Mouse (Mus musculus): ENCODE data around the gene Adcy9. TPM values are rescaled to one million over a fixed set of nuclear protein-coding genes. Genes with fewer than 3 reads are reported as not detected.

Adcy9 gene
- polyA plus RNA-seq, 1 experiment: 10.4 TPM

DNA sequence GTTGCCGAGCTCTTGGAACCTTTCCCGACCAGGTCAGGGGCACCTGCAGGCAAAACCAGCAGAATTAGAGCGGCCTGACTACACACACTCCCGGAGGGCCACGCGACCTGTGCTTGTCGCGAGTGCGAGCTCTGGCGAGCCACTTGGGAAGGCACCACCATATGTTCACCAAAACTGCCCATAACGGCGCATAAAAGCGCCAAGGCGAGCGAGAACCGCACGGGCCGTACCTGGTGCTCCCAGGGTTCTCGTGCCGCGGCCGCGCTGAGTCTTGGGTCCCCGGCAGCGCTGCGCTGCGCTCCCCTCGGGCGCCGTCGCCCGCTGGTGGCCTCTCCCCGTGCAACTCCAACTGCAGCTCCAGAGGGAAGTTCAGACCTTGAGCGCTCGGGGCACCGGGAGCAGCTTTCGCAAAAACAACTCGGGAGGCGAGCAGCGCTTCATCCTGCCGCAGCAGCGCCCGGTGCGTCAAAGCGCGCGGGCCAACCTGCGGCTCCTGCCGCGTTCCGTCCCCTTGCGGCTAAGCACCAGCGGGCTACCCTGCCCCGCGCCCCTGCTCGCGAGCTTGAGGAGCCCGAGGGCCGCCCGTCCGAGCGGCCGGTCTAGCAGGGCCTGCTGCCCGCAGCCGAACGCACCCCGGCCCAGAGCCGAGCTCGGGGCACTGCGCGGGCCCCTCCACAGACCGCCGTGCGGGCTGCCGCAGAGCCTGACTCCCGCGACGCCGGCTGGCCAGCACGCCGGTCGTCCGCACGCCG is 576 bp downstream of the Adcy9 start:
- TF ChIP-seq POLR2A (IDR thresholded peaks at IDR 0.05; ENCODE audit: low read depth, low read length): no peak
- no peak for TF ChIP-seq CTCF (conservative IDR thresholded peaks at IDR 0.05; ENCODE audit: insufficient read depth, insufficient read length, low read depth, low read length)
- H3K27me3 ChIP-seq (replicated peaks; ENCODE audit: control insufficient read depth, insufficient read depth, low read length): no peaks in the 10 kb centered on the region
- H3K36me3 ChIP-seq (ENCODE audit: control insufficient read depth, insufficient read depth, low read length): no peaks in the 10 kb centered on the region
- peak overlapping the region; percentile 49; the same call in 1 of the 2 replicates for H3K27ac ChIP-seq (ENCODE audit: insufficient read depth, low read depth, low read length)
- DNase-seq: peak; percentile 64
- peak overlapping the region; percentile 90 for H3K4me3 ChIP-seq (ENCODE audit: insufficient read depth, low read depth, low read length)
- under 1% methylated on average over 85 of the region's 85 CpGs for WGBS
- H3K4me1 ChIP-seq (ENCODE audit: control insufficient read depth, insufficient read depth, low read length): peaks cover 25% of the 10 kb centered on the region

DNA sequence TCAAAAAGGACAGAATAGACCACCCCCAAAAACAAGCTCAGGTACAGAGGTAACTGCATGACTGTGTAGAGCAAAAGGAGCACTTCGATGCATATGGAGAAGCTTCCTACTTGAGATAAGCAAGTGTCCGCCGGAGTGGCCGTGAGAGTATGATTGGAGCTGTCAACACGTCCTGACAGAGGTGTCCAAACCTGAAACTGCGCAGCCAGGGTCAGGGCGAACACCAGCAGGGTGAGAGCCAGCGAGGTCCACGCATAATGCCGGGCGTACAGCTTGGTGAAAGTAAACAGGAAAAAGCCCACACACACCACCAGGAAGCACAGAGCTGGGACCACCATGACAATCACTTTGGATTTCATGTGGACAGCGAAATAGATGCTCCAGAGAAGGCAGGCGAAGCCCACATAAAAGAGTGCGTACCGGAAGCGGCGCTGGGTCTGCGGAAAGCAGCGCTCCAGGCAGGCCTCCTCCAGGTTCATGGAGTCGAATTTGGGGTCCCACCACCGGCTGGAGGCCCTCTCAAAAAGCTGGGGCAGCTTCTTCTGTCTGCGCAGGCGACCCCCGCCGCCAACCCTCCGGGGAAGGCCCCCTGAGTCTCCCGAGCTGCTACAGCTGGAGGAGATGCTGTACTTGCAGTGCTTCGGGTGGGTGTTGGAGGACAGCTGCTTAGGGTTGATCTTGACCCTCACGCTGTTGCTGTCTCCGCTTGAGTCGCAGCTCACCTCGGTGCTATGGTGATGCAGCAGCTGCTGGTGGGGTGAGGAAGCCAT is 1.3 kb downstream of the Adcy9 start:
- H3K36me3 ChIP-seq (ENCODE audit: control insufficient read depth, insufficient read depth, low read length): no peaks in the 10 kb centered on the region
- H3K27me3 ChIP-seq (replicated peaks; ENCODE audit: control insufficient read depth, insufficient read depth, low read length): no peaks in the 10 kb centered on the region
- WGBS: 43% methylated on average over 32 of the region's 32 CpGs
- no peak for DNase-seq
- no peak overlapping the region for H3K27ac ChIP-seq (ENCODE audit: insufficient read depth, low read depth, low read length)
- TF ChIP-seq CTCF (conservative IDR thresholded peaks at IDR 0.05; ENCODE audit: insufficient read depth, insufficient read length, low read depth, low read length) (no peak), POLR2A (IDR thresholded peaks at IDR 0.05; ENCODE audit: low read depth, low read length) (no peak)
- H3K4me1 ChIP-seq (ENCODE audit: control insufficient read depth, insufficient read depth, low read length): peaks cover 25% of the 10 kb centered on the region
- H3K4me3 ChIP-seq (ENCODE audit: insufficient read depth, low read depth, low read length): peak overlapping the region; percentile 90

DNA sequence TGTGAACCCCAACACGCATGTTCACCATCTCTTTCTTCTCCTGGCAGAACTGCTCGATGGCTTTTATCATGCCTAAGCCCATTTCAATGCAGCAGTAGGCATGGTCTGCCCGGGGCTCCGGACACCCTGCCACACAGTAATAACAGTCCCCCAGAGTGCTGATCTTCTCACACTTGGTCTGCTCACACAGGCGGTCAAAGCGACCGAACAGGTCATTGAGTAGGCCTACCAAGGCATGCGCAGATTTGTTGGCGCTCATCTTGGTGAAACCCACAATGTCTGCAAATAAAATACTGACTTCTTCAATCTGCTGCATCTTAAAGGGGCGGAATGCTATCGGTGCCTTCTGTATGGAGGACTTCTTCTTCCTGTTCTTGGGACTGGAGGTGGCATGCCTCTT is 2.2 kb downstream of the Adcy9 start:
- DNase-seq: no peak
- no peak overlapping the region for H3K27ac ChIP-seq (ENCODE audit: insufficient read depth, low read depth, low read length)
- H3K4me1 ChIP-seq (ENCODE audit: control insufficient read depth, insufficient read depth, low read length): peaks cover 25% of the 10 kb centered on the region
- H3K36me3 ChIP-seq (ENCODE audit: control insufficient read depth, insufficient read depth, low read length): no peaks in the 10 kb centered on the region
- 96% methylated on average over 11 of the region's 11 CpGs for WGBS
- TF ChIP-seq CTCF (conservative IDR thresholded peaks at IDR 0.05; ENCODE audit: insufficient read depth, insufficient read length, low read depth, low read length) (no peak), POLR2A (IDR thresholded peaks at IDR 0.05; ENCODE audit: low read depth, low read length) (no peak)
- no peak overlapping the region for H3K4me3 ChIP-seq (ENCODE audit: insufficient read depth, low read depth, low read length)
- H3K27me3 ChIP-seq (replicated peaks; ENCODE audit: control insufficient read depth, insufficient read depth, low read length): no peaks in the 10 kb centered on the region

DNA sequence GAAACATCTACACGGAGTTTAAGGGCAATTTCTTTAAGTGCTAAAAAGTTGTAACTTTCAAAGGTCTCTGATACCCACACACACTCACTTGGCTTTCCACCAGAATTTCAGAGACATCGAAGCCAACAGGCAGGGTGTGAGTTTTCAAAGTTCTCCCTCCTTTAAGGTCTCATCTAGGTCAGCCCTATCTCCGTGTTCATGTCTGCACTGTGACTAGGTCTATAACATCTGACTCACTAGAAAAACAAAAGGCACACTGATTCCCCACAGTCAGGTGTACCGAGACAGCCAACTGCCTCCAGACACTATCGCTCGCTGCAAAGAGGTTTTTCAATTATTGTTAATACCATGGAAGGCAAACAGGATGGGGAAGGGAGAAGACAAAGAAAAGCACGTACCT is 2.8 kb downstream of the Adcy9 start:
- Histone ChIP-seq H3K36me3 (ENCODE audit: control insufficient read depth, insufficient read depth, low read length) (no peaks in the 10 kb centered on the region), H3K4me1 (ENCODE audit: control insufficient read depth, insufficient read depth, low read length) (peaks cover 25% of the 10 kb centered on the region), H3K27me3 (replicated peaks; ENCODE audit: control insufficient read depth, insufficient read depth, low read length) (no peaks in the 10 kb centered on the region), H3K4me3 (ENCODE audit: insufficient read depth, low read depth, low read length) (no peak overlapping the region), H3K27ac (ENCODE audit: insufficient read depth, low read depth, low read length) (no peak overlapping the region)
- no peak for TF ChIP-seq CTCF (conservative IDR thresholded peaks at IDR 0.05; ENCODE audit: insufficient read depth, insufficient read length, low read depth, low read length)
- TF ChIP-seq POLR2A (IDR thresholded peaks at IDR 0.05; ENCODE audit: low read depth, low read length): no peak
- WGBS: 61% methylated on average over 7 of the region's 7 CpGs
- no peak for DNase-seq

DNA sequence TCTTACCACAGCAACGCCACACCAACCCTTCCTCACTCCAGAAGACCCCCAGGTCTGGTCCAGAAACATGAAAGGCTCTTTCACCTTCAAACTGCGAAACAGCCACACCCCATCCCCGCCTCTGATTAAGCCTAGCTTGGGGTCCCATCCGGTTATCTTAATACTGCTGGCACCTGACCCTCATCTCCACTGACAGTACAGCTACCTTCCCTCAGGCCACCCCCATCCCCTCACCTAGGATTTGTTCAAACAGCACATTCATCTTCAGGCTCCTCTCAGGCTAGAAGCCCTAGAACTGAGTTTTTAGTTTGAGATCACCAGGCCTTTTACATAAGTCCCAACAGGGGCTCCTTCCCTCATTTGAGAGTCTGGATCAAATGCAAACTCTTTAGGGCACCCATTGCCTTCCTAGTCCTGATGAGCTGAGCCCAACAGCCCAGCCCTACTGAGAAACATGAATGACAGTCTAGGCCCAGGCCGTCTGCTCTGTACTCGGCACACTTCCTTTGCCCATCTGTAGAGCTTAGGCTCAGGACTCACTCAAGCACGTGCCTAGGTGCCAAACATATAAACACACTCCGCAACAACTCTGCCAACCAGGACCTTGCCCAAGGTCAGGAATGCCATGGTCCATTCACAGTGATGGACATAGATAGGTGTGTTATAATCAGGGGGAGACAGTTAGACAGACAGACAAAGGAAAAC is 5.3 kb downstream of the Adcy9 start:
- Histone ChIP-seq H3K27me3 (replicated peaks; ENCODE audit: control insufficient read depth, insufficient read depth, low read length) (no peaks in the 10 kb centered on the region), H3K27ac (ENCODE audit: insufficient read depth, low read depth, low read length) (no peak overlapping the region), H3K36me3 (ENCODE audit: control insufficient read depth, insufficient read depth, low read length) (no peaks in the 10 kb centered on the region), H3K4me1 (ENCODE audit: control insufficient read depth, insufficient read depth, low read length) (peaks cover 20% of the 10 kb centered on the region), H3K4me3 (ENCODE audit: insufficient read depth, low read depth, low read length) (no peak overlapping the region)
- 70% methylated on average over 8 of the region's 8 CpGs for WGBS
- TF ChIP-seq POLR2A (IDR thresholded peaks at IDR 0.05; ENCODE audit: low read depth, low read length): no peak
- TF ChIP-seq CTCF (conservative IDR thresholded peaks at IDR 0.05; ENCODE audit: insufficient read depth, insufficient read length, low read depth, low read length): no peak
- DNase-seq: peak; percentile 21

GRCm38 (mm10) chr16:4413988-4414880 is 6.1 kb downstream of the Adcy9 start:
- WGBS: 69% methylated on average over 9 of the region's 9 CpGs
- Histone ChIP-seq H3K36me3 (ENCODE audit: control insufficient read depth, insufficient read depth, low read length) (no peaks in the 10 kb centered on the region), H3K27me3 (replicated peaks; ENCODE audit: control insufficient read depth, insufficient read depth, low read length) (no peaks in the 10 kb centered on the region), H3K4me3 (ENCODE audit: insufficient read depth, low read depth, low read length) (no peak overlapping the region), H3K4me1 (ENCODE audit: control insufficient read depth, insufficient read depth, low read length) (peaks cover 20% of the 10 kb centered on the region), H3K27ac (ENCODE audit: insufficient read depth, low read depth, low read length) (no peak overlapping the region)
- no peak for DNase-seq
- TF ChIP-seq POLR2A (IDR thresholded peaks at IDR 0.05; ENCODE audit: low read depth, low read length): no peak
- no peak for TF ChIP-seq CTCF (conservative IDR thresholded peaks at IDR 0.05; ENCODE audit: insufficient read depth, insufficient read length, low read depth, low read length)

All from kidney, adult 2 months (tissue).